Mouse (Mus musculus): ENCODE results near the gene Snx12. TPM values are rescaled to one million over a fixed set of nuclear protein-coding genes. Genes with fewer than 3 reads are reported as not detected.

Gene Snx12
- polyA plus RNA-seq, 1 experiment from 2014 or later, result 34.4 TPM

GRCm38 (mm10) chrX:101131992-101132791 is 90.2 kb downstream of the Snx12 start:
- Histone ChIP-seq H3K4me2 (ENCODE audit: low read length) (peak overlapping the region; percentile 54), H3K36me3 (ENCODE audit: control insufficient read depth, insufficient read depth, low read length) (no peaks in the 10 kb centered on the region), H3K27ac (replicated peaks in 1 of 2; ENCODE audit: control insufficient read depth in 1 of 2, insufficient read depth in 1 of 2, low read depth in 2 of 2, low read length in 2 of 2) (no peak overlapping the region), H3K4me3 (ENCODE audit: control insufficient read depth in 1 of 2, insufficient read depth in 1 of 2, low read depth in 1 of 2, low read length in 2 of 2) (peak overlapping the region in 1 of 2 experiments; percentile 19; a peak in 1 of 4 replicates), H3K27me3 (ENCODE audit: control insufficient read depth, insufficient read depth, low read length) (no peaks in the 10 kb centered on the region), H3K9me3 (ENCODE audit: control insufficient read depth, low read length) (no peaks in the 10 kb centered on the region), H3K4me1 (ENCODE audit: control insufficient read depth in 2 of 2, insufficient read depth in 2 of 2, low read length in 2 of 2) (no peaks in the 10 kb centered on the region), H3K9ac (ENCODE audit: low read length) (no peak overlapping the region)
- 38% methylated on average over 12 of the region's 12 CpGs for WGBS
- no peak for ATAC-seq (ENCODE audit: insufficient number of reproducible peaks, insufficient read depth, low FRiP score, low read depth)

- Histone ChIP-seq H3K27ac (replicated peaks in 1 of 2; ENCODE audit: control insufficient read depth in 1 of 2, insufficient read depth in 1 of 2, low read depth in 2 of 2, low read length in 2 of 2) (no peak overlapping the region), H3K4me3 (ENCODE audit: control insufficient read depth in 1 of 2, insufficient read depth in 1 of 2, low read depth in 1 of 2, low read length in 2 of 2) (no peak overlapping the region), H3K27me3 (ENCODE audit: control insufficient read depth, insufficient read depth, low read length) (no peaks in the 10 kb centered on the region), H3K4me1 (ENCODE audit: control insufficient read depth in 2 of 2, insufficient read depth in 2 of 2, low read length in 2 of 2) (peaks cover 0 to 4% of the 10 kb centered on the region in 2 experiments; a peak in 2 of 4 replicates), H3K36me3 (ENCODE audit: control insufficient read depth, insufficient read depth, low read length) (no peaks in the 10 kb centered on the region), H3K4me2 (ENCODE audit: low read length) (no peak overlapping the region), H3K9ac (ENCODE audit: low read length) (no peak overlapping the region), H3K9me3 (ENCODE audit: control insufficient read depth, low read length) (no peaks in the 10 kb centered on the region)
- no peak for ATAC-seq (ENCODE audit: insufficient number of reproducible peaks, insufficient read depth, low FRiP score, low read depth)
- 26% methylated on average over 7 of the region's 7 CpGs for WGBS
Measured at GRCm38 (mm10) chrX:101131001-101131400, 91.4 kb downstream of the Snx12 start.

GRCm38 (mm10) chrX:101128559-101128958 is 93.8 kb downstream of the Snx12 start:
- Histone ChIP-seq H3K4me1 (ENCODE audit: control insufficient read depth in 2 of 2, insufficient read depth in 2 of 2, low read length in 2 of 2) (peaks cover 0 to 4% of the 10 kb centered on the region in 2 experiments; a peak in 2 of 4 replicates), H3K27ac (replicated peaks in 1 of 2; ENCODE audit: control insufficient read depth in 1 of 2, insufficient read depth in 1 of 2, low read depth in 2 of 2, low read length in 2 of 2) (no peak overlapping the region), H3K4me2 (ENCODE audit: low read length) (no peak overlapping the region), H3K36me3 (ENCODE audit: control insufficient read depth, insufficient read depth, low read length) (no peaks in the 10 kb centered on the region), H3K27me3 (ENCODE audit: control insufficient read depth, insufficient read depth, low read length) (no peaks in the 10 kb centered on the region), H3K9me3 (ENCODE audit: control insufficient read depth, low read length) (no peaks in the 10 kb centered on the region), H3K9ac (ENCODE audit: low read length) (no peak overlapping the region), H3K4me3 (ENCODE audit: control insufficient read depth in 1 of 2, insufficient read depth in 1 of 2, low read depth in 1 of 2, low read length in 2 of 2) (no peak overlapping the region)
- ATAC-seq (ENCODE audit: insufficient number of reproducible peaks, insufficient read depth, low FRiP score, low read depth), result no peak
- WGBS, result 80% methylated on average over 2 of the region's 2 CpGs

- 33% methylated on average over 2 of the region's 2 CpGs for WGBS
- Histone ChIP-seq H3K27ac (replicated peaks in 1 of 2; ENCODE audit: control insufficient read depth in 1 of 2, insufficient read depth in 1 of 2, low read depth in 2 of 2, low read length in 2 of 2) (peak overlapping the region; percentile 41 to 70; a peak in 1 of 4 replicates), H3K9me3 (ENCODE audit: control insufficient read depth, low read length) (no peaks in the 10 kb centered on the region), H3K4me1 (ENCODE audit: control insufficient read depth in 2 of 2, insufficient read depth in 2 of 2, low read length in 2 of 2) (peaks cover 0 to 4% of the 10 kb centered on the region in 2 experiments; a peak in 2 of 4 replicates), H3K36me3 (ENCODE audit: control insufficient read depth, insufficient read depth, low read length) (no peaks in the 10 kb centered on the region), H3K27me3 (ENCODE audit: control insufficient read depth, insufficient read depth, low read length) (no peaks in the 10 kb centered on the region), H3K9ac (ENCODE audit: low read length) (no peak overlapping the region), H3K4me3 (ENCODE audit: control insufficient read depth in 1 of 2, insufficient read depth in 1 of 2, low read depth in 1 of 2, low read length in 2 of 2) (no peak overlapping the region), H3K4me2 (ENCODE audit: low read length) (peak overlapping the region; percentile 9; the same call in 1 of the 2 replicates)
- ATAC-seq (ENCODE audit: insufficient number of reproducible peaks, insufficient read depth, low FRiP score, low read depth), result no peak
Measured at GRCm38 (mm10) chrX:101126977-101127376, 95.4 kb downstream of the Snx12 start.

- H3K9ac ChIP-seq (ENCODE audit: low read length), result no peak overlapping the region
- H3K4me3 ChIP-seq (ENCODE audit: control insufficient read depth in 1 of 2, insufficient read depth in 1 of 2, low read depth in 1 of 2, low read length in 2 of 2), result no peak overlapping the region
- ATAC-seq (ENCODE audit: insufficient number of reproducible peaks, insufficient read depth, low FRiP score, low read depth), result 0 out of 2 replicates have a peak, but pooled peaks have one; percentile 59
- peak overlapping the region; percentile 41 to 70; a peak in 3 of 4 replicates for H3K27ac ChIP-seq (replicated peaks in 1 of 2; ENCODE audit: control insufficient read depth in 1 of 2, insufficient read depth in 1 of 2, low read depth in 2 of 2, low read length in 2 of 2)
- no peaks in the 10 kb centered on the region for H3K36me3 ChIP-seq (ENCODE audit: control insufficient read depth, insufficient read depth, low read length)
- peak overlapping the region; percentile 9; the same call in 1 of the 2 replicates for H3K4me2 ChIP-seq (ENCODE audit: low read length)
- WGBS, result 42% methylated on average over 7 of the region's 7 CpGs
- no peaks in the 10 kb centered on the region for H3K27me3 ChIP-seq (ENCODE audit: control insufficient read depth, insufficient read depth, low read length)
- no peaks in the 10 kb centered on the region for H3K9me3 ChIP-seq (ENCODE audit: control insufficient read depth, low read length)
- H3K4me1 ChIP-seq (ENCODE audit: control insufficient read depth in 2 of 2, insufficient read depth in 2 of 2, low read length in 2 of 2), result peaks cover 0 to 4% of the 10 kb centered on the region in 2 experiments; a peak in 2 of 4 replicates
Measured at GRCm38 (mm10) chrX:101126474-101126955, 95.8 kb downstream of the Snx12 start.

GRCm38 (mm10) chrX:101120546-101120945 is 101.8 kb downstream of the Snx12 start:
- Histone ChIP-seq H3K4me1 (ENCODE audit: control insufficient read depth in 2 of 2, insufficient read depth in 2 of 2, low read length in 2 of 2) (no peaks in the 10 kb centered on the region), H3K27me3 (ENCODE audit: control insufficient read depth, insufficient read depth, low read length) (no peaks in the 10 kb centered on the region), H3K27ac (replicated peaks in 1 of 2; ENCODE audit: control insufficient read depth in 1 of 2, insufficient read depth in 1 of 2, low read depth in 2 of 2, low read length in 2 of 2) (no peak overlapping the region), H3K4me2 (ENCODE audit: low read length) (no peak overlapping the region), H3K9ac (ENCODE audit: low read length) (no peak overlapping the region), H3K36me3 (ENCODE audit: control insufficient read depth, insufficient read depth, low read length) (no peaks in the 10 kb centered on the region), H3K9me3 (ENCODE audit: control insufficient read depth, low read length) (no peaks in the 10 kb centered on the region), H3K4me3 (ENCODE audit: control insufficient read depth in 1 of 2, insufficient read depth in 1 of 2, low read depth in 1 of 2, low read length in 2 of 2) (no peak overlapping the region)
- no peak for ATAC-seq (ENCODE audit: insufficient number of reproducible peaks, insufficient read depth, low FRiP score, low read depth)
- WGBS, result 50% methylated on average over 1 of the region's 1 CpGs

GRCm38 (mm10) chrX:101085920-101086319 is 136.4 kb downstream of the Snx12 start, which contains the start of gene Slc7a3:
Slc7a3 (minus strand) TSS chrX:101086020.
- no peaks in the 10 kb centered on the region for H3K36me3 ChIP-seq (ENCODE audit: control insufficient read depth, insufficient read depth, low read length)
- H3K9me3 ChIP-seq (ENCODE audit: control insufficient read depth, low read length), result no peaks in the 10 kb centered on the region
- peak within 1 kb of the TSS; percentile 26 to 31 for H3K4me3 ChIP-seq (ENCODE audit: control insufficient read depth in 1 of 2, insufficient read depth in 1 of 2, low read depth in 1 of 2, low read length in 2 of 2)
- peak within 1 kb of the TSS; percentile 65 for H3K4me2 ChIP-seq (ENCODE audit: low read length)
- no peak for ATAC-seq (ENCODE audit: insufficient number of reproducible peaks, insufficient read depth, low FRiP score, low read depth)
- 0 out of 2 replicates have a peak within 1 kb of the TSS, but pooled peaks have one; percentile 22 for H3K9ac ChIP-seq (ENCODE audit: low read length)
- no peaks in the 10 kb centered on the region for H3K4me1 ChIP-seq (ENCODE audit: control insufficient read depth in 2 of 2, insufficient read depth in 2 of 2, low read length in 2 of 2)
- 30% methylated on average over 11 of the region's 11 CpGs for WGBS
- no peak within 1 kb of the TSS for H3K27ac ChIP-seq (replicated peaks in 1 of 2; ENCODE audit: control insufficient read depth in 1 of 2, insufficient read depth in 1 of 2, low read depth in 2 of 2, low read length in 2 of 2)
- peaks cover 12% of the 10 kb centered on the region; the same call in 1 of the 2 replicates for H3K27me3 ChIP-seq (ENCODE audit: control insufficient read depth, insufficient read depth, low read length)
